Mouse (Mus musculus) v-Abl transformed pro-B cells (cell line): Measurements from ENCODE around the gene Kctd4.
"Not testable (repeated sequence)": the region's sequence is repeated elsewhere in the genome, so short reads cannot be mapped to it uniquely, and the experiment has no call there.

Source experiments
- in situ Hi-C, 2 experiments: fragments of 400-800 bp; cut with MboI; formaldehyde crosslinking; loops; one replicate each; pipeline ENCODE4 v1.15.1; 2025; ENCODE audit not compliant: unreplicated experiment in 2 of 2

Gene Kctd4

GRCm38 (mm10) chr14:75954766-75955165 is at the start of gene Kctd4:
Gene Kctd4, plus strand, starts transcription at chr14:75955009.
- in situ Hi-C loops: no loop called here

- in situ Hi-C loops: no loop called here
These were observed 47.9 kb upstream of the Kctd4 start for GRCm38 (mm10) chr14:75906931-75907330.

GRCm38 (mm10) chr14:75911968-75912367 is 42.8 kb upstream of the Kctd4 start:
- in situ Hi-C loops: no loop called here

- in situ Hi-C loops: no loop called here
These were observed 42.1 kb upstream of the Kctd4 start for GRCm38 (mm10) chr14:75912665-75913064.

GRCm38 (mm10) chr14:75923314-75924052 is 31.3 kb upstream of the Kctd4 start:
- in situ Hi-C loops: no loop called here

GRCm38 (mm10) chr14:75929713-75930112 is 25.1 kb upstream of the Kctd4 start:
- in situ Hi-C loops: not testable (repeated sequence)

GRCm38 (mm10) chr14:75931266-75931665 is 23.5 kb upstream of the Kctd4 start:
- in situ Hi-C loops: no loop called here

GRCm38 (mm10) chr14:75934359-75934758 is 20.4 kb upstream of the Kctd4 start:
- in situ Hi-C loops: no loop called here

GRCm38 (mm10) chr14:75937714-75938113 is 17.1 kb upstream of the Kctd4 start:
- in situ Hi-C loops: no loop called here

GRCm38 (mm10) chr14:75941500-75941899 is 13.3 kb upstream of the Kctd4 start:
- in situ Hi-C loops: no loop called here

- in situ Hi-C loops: no loop called here
These were observed 12.4 kb upstream of the Kctd4 start for GRCm38 (mm10) chr14:75942365-75942764.

- in situ Hi-C loops: no loop called here
These were observed 7.1 kb upstream of the Kctd4 start for GRCm38 (mm10) chr14:75947674-75948073.

- in situ Hi-C loops: no loop called here
These were observed 1.8 kb upstream of the Kctd4 start for GRCm38 (mm10) chr14:75953011-75953410.

GRCm38 (mm10) chr14:75962250-75962649 is 7.4 kb downstream of the Kctd4 start:
- in situ Hi-C loops: no loop called here

GRCm38 (mm10) chr14:75963215-75963614 is 8.4 kb downstream of the Kctd4 start:
- in situ Hi-C loops: no loop called here

GRCm38 (mm10) chr14:75964000-75964399 is 9.2 kb downstream of the Kctd4 start:
- in situ Hi-C loops: no loop called here

GRCm38 (mm10) chr14:75964433-75964832 is 9.6 kb downstream of the Kctd4 start:
- in situ Hi-C loops: no loop called here

GRCm38 (mm10) chr14:75967291-75967690 is 12.5 kb downstream of the Kctd4 start:
- in situ Hi-C loops: no loop called here

- in situ Hi-C loops: no loop called here
These were observed 21.3 kb downstream of the Kctd4 start for GRCm38 (mm10) chr14:75976107-75976506.

GRCm38 (mm10) chr14:75981231-75981630 is 26.4 kb downstream of the Kctd4 start:
- in situ Hi-C loops: no loop called here

- in situ Hi-C loops: no loop called here
These were observed 29.1 kb downstream of the Kctd4 start for GRCm38 (mm10) chr14:75983891-75984290.

GRCm38 (mm10) chr14:75985112-75985511 is 30.3 kb downstream of the Kctd4 start:
- in situ Hi-C loops: no loop called here
